Mouse (Mus musculus): ENCODE measurements around the gene Gm28998.
"Not testable (repeated sequence)": the region's sequence is repeated elsewhere in the genome, so short reads cannot be mapped to it uniquely, and the experiment has no call there.

Gene Gm28998

GRCm38 (mm10) chrY:7253487-7253886 is at the start of gene Gm28998:
Gene Gm28998, plus strand, starts transcription at chrY:7253787.
- not testable (repeated sequence) for DNase-seq (ENCODE audit: low spot score)

All from testis, postnatal 10 days (tissue).